Mouse (Mus musculus) CH12.LX (cell line): ENCODE measurements around the gene Igflr1. TPM values are rescaled to one million over a fixed set of nuclear protein-coding genes. Genes with fewer than 3 reads are reported as not detected.

Experiments used
- DNase-seq: peaks from one replicate; pipeline ENCODE4 v3.0.0-alpha.2; 2013; ENCODE audit errors: extremely low read depth
- H3K27ac ChIP-seq: 2 replicates; pipeline ENCODE4 v1.5.1; 2012; ENCODE audit warnings: low read depth, mild to moderate bottlenecking, control low read depth, moderate library complexity; ENCODE audit not compliant: insufficient read depth
- H3K27me3 ChIP-seq: replicated peaks from 2 replicates; pipeline ENCODE3; 2012; ENCODE audit warnings: inconsistent platforms
- H3K36me3 ChIP-seq, 2 experiments: replicated peaks in 1 of 2; 2 replicates each; pipeline versions ENCODE3 to v1.6.1; 2012; ENCODE audit warnings: inconsistent platforms in 1 of 2, low read length in 1 of 2, mild to moderate bottlenecking in 1 of 2, mixed read lengths in 1 of 2, moderate library complexity in 1 of 2; ENCODE audit not compliant: control insufficient read depth in 1 of 2, insufficient read depth in 1 of 2
- H3K4me1 ChIP-seq, 2 experiments: 2 replicates each; pipeline ENCODE4 v1.6.1; 2012; ENCODE audit warnings: inconsistent platforms in 1 of 2, moderate library complexity in 1 of 2; ENCODE audit not compliant: insufficient read depth in 2 of 2, control insufficient read depth in 1 of 2
- H3K4me2 ChIP-seq: 2 replicates; pipeline ENCODE4 v1.6.1; 2012; ENCODE audit warnings: low read depth, mild to moderate bottlenecking, control low read depth; ENCODE audit not compliant: poor library complexity, insufficient read depth, severe bottlenecking
- H3K4me3 ChIP-seq, 3 experiments: fragments of 150-350 bp in 1 of 3; sonication (generic) in 1 of 3; replicated peaks in 1 of 3; 2 replicates each; pipeline versions ENCODE3 to v1.5.1; 2011 to 2012; ENCODE audit warnings: low read depth in 2 of 3, low read length in 2 of 3, mild to moderate bottlenecking in 2 of 3, moderate library complexity in 2 of 3, control low read depth in 1 of 3, improper control_type of control experiment in 1 of 3, inconsistent platforms in 1 of 3, mixed read lengths in 1 of 3; ENCODE audit not compliant: poor library complexity in 1 of 3
- H3K79me2 ChIP-seq: replicated peaks from 2 replicates; pipeline ENCODE4 v1.6.1; 2012; ENCODE audit warnings: mild to moderate bottlenecking, moderate library complexity; ENCODE audit not compliant: control insufficient read depth, poor library complexity, insufficient read depth, severe bottlenecking; ENCODE audit errors: extremely low read depth
- H3K9ac ChIP-seq: 2 replicates; pipeline ENCODE4 v1.6.1; 2012; ENCODE audit warnings: low read depth, mild to moderate bottlenecking, control low read depth, moderate library complexity; ENCODE audit not compliant: insufficient read depth
- H3K9me3 ChIP-seq: replicated peaks from 2 replicates; pipeline ENCODE3; 2012; ENCODE audit warnings: low read length, inconsistent platforms, mixed read lengths
- BHLHE40 ChIP-seq: IDR thresholded peaks from 2 replicates; pipeline ENCODE4 v1.6.1; 2011; ENCODE audit warnings: mild to moderate bottlenecking, low read depth, low read length, improper control_type of control experiment
- CHD1 ChIP-seq: IDR thresholded peaks from 2 replicates; pipeline ENCODE4 v1.6.1; 2012; ENCODE audit warnings: low read depth, low read length, improper control_type of control experiment, inconsistent platforms
- CHD2 ChIP-seq: IDR thresholded peaks from 2 replicates; pipeline ENCODE4 v1.6.1; 2011; ENCODE audit warnings: low read length, improper control_type of control experiment
- CTCF ChIP-seq, 2 experiments: IDR thresholded peaks in 1 of 2; conservative IDR thresholded peaks in 1 of 2; 2 replicates each; pipeline ENCODE4 v1.5.1; 2011 to 2012; ENCODE audit warnings: low read depth in 2 of 2, low read length in 2 of 2, improper control_type of control experiment in 1 of 2, inconsistent platforms in 1 of 2, mild to moderate bottlenecking in 1 of 2, moderate library complexity in 1 of 2
- E2F4 ChIP-seq: IDR thresholded peaks from 2 replicates; pipeline ENCODE4 v1.6.1; 2011; ENCODE audit warnings: low read depth, low read length, improper control_type of control experiment; ENCODE audit not compliant: insufficient replicate concordance
- ELF1 ChIP-seq: IDR thresholded peaks from 2 replicates; pipeline ENCODE4 v1.6.1; 2014; ENCODE audit warnings: low read depth, mild to moderate bottlenecking, inconsistent platforms, low read length, improper control_type of control experiment
- EP300 ChIP-seq: IDR thresholded peaks from 2 replicates; pipeline ENCODE4 v1.6.1; 2011; ENCODE audit warnings: low read length, improper control_type of control experiment
- ETS1 ChIP-seq: conservative IDR thresholded peaks from 2 replicates; pipeline ENCODE4 v1.6.1; 2012; ENCODE audit warnings: low read depth, mild to moderate bottlenecking, inconsistent platforms, low read length, improper control_type of control experiment, moderate library complexity
- GABPA ChIP-seq: IDR thresholded peaks from 2 replicates; pipeline ENCODE4 v1.6.1; 2012; ENCODE audit warnings: low read depth, low read length, improper control_type of control experiment, inconsistent platforms; ENCODE audit not compliant: insufficient replicate concordance
- HCFC1 ChIP-seq: IDR thresholded peaks from 2 replicates; pipeline ENCODE4 v1.6.1; 2012; ENCODE audit warnings: low read depth, mild to moderate bottlenecking, inconsistent platforms, low read length, improper control_type of control experiment
- IRF4 ChIP-seq: IDR thresholded peaks from 2 replicates; pipeline ENCODE4 v1.6.1; 2014; ENCODE audit warnings: low read depth, mild to moderate bottlenecking, inconsistent platforms, low read length, improper control_type of control experiment
- JUN ChIP-seq: IDR thresholded peaks from 2 replicates; pipeline ENCODE4 v1.6.1; 2011; ENCODE audit warnings: low read depth, mild to moderate bottlenecking, low read length, improper control_type of control experiment, moderate library complexity; ENCODE audit not compliant: insufficient read depth
- JUND ChIP-seq: conservative IDR thresholded peaks from 2 replicates; pipeline ENCODE4 v1.6.1; 2011; ENCODE audit warnings: low read depth, low read length, improper control_type of control experiment
- KAT2A ChIP-seq: IDR thresholded peaks from 2 replicates; pipeline ENCODE4 v1.6.1; 2012; ENCODE audit warnings: low read length, improper control_type of control experiment, inconsistent platforms; ENCODE audit not compliant: insufficient replicate concordance
- MAFK ChIP-seq: IDR thresholded peaks from 2 replicates; pipeline ENCODE4 v1.6.1; 2011; ENCODE audit warnings: low read length, improper control_type of control experiment; ENCODE audit not compliant: insufficient replicate concordance
- MAX ChIP-seq: IDR thresholded peaks from 2 replicates; pipeline ENCODE4 v1.6.1; 2011; ENCODE audit warnings: low read length, improper control_type of control experiment
- MAZ ChIP-seq: IDR thresholded peaks from 2 replicates; pipeline ENCODE4 v1.6.1; 2012; ENCODE audit warnings: low read depth, mild to moderate bottlenecking, inconsistent platforms, low read length, improper control_type of control experiment, moderate library complexity
- MEF2A ChIP-seq: IDR thresholded peaks from 2 replicates; pipeline ENCODE4 v1.6.1; 2014; ENCODE audit warnings: low read depth, mild to moderate bottlenecking, inconsistent platforms, low read length, improper control_type of control experiment, borderline replicate concordance
- MXI1 ChIP-seq: IDR thresholded peaks from 2 replicates; pipeline ENCODE4 v1.6.1; 2011; ENCODE audit warnings: mild to moderate bottlenecking, low read depth, low read length, improper control_type of control experiment
- MYC ChIP-seq: IDR thresholded peaks from 2 replicates; pipeline ENCODE4 v1.6.1; 2011; ENCODE audit warnings: low read depth, mild to moderate bottlenecking, improper control_type of control experiment, low read length
- NELFE ChIP-seq: IDR thresholded peaks from 2 replicates; pipeline ENCODE4 v1.6.1; 2011; ENCODE audit warnings: low read depth, low read length, improper control_type of control experiment
- NRF1 ChIP-seq: IDR thresholded peaks from 2 replicates; pipeline ENCODE4 v1.6.1; 2014; ENCODE audit warnings: low read depth, mild to moderate bottlenecking, inconsistent platforms, low read length, improper control_type of control experiment, moderate library complexity
- PAX5 ChIP-seq: IDR thresholded peaks from 2 replicates; pipeline ENCODE4 v1.6.1; 2012; ENCODE audit warnings: low read length, inconsistent platforms, mixed read lengths
- POLR2A ChIP-seq: IDR thresholded peaks from 2 replicates; pipeline ENCODE4 v1.6.1; 2011; ENCODE audit warnings: low read depth, mild to moderate bottlenecking, improper control_type of control experiment, low read length
- POLR2AphosphoS2 ChIP-seq: IDR thresholded peaks from 2 replicates; pipeline ENCODE4 v1.6.1; 2011; ENCODE audit warnings: low read depth, low read length, improper control_type of control experiment
- RAD21 ChIP-seq: IDR thresholded peaks from 2 replicates; pipeline ENCODE4 v1.6.1; 2011; ENCODE audit warnings: low read depth, mild to moderate bottlenecking, low read length, improper control_type of control experiment, moderate library complexity
- RCOR1 ChIP-seq: conservative IDR thresholded peaks from 2 replicates; pipeline ENCODE4 v1.6.1; 2012; ENCODE audit warnings: low read depth, mild to moderate bottlenecking, inconsistent platforms, low read length, improper control_type of control experiment
- SIN3A ChIP-seq: IDR thresholded peaks from 2 replicates; pipeline ENCODE4 v1.6.1; 2012; ENCODE audit warnings: low read length, improper control_type of control experiment, inconsistent platforms
- SMC3 ChIP-seq: IDR thresholded peaks from 2 replicates; pipeline ENCODE4 v1.6.1; 2011; ENCODE audit warnings: low read depth, low read length, improper control_type of control experiment
- TBP ChIP-seq: conservative IDR thresholded peaks from 2 replicates; pipeline ENCODE4 v1.6.1; 2011; ENCODE audit warnings: low read depth, low read length, improper control_type of control experiment
- TCF12 ChIP-seq: IDR thresholded peaks from 2 replicates; pipeline ENCODE4 v1.6.1; 2014; ENCODE audit warnings: low read depth, mild to moderate bottlenecking, inconsistent platforms, low read length, improper control_type of control experiment
- UBTF ChIP-seq: IDR thresholded peaks from 2 replicates; pipeline ENCODE4 v1.6.1; 2012; ENCODE audit warnings: low read depth, mild to moderate bottlenecking, inconsistent platforms, low read length, improper control_type of control experiment, moderate library complexity
- USF1 ChIP-seq: IDR thresholded peaks from 2 replicates; pipeline ENCODE4 v1.6.1; 2014; ENCODE audit warnings: low read depth, mild to moderate bottlenecking, inconsistent platforms, low read length, improper control_type of control experiment
- USF2 ChIP-seq: conservative IDR thresholded peaks from 2 replicates; pipeline ENCODE4 v1.6.1; 2011; ENCODE audit warnings: low read depth, low read length, improper control_type of control experiment
- ZC3H11A ChIP-seq: IDR thresholded peaks from 2 replicates; pipeline ENCODE4 v1.6.1; 2012; ENCODE audit warnings: low read depth, mild to moderate bottlenecking, inconsistent platforms, low read length, improper control_type of control experiment
- ZKSCAN1 ChIP-seq: IDR thresholded peaks from 2 replicates; pipeline ENCODE4 v1.6.1; 2012; ENCODE audit warnings: low read depth, inconsistent platforms, low read length, improper control_type of control experiment, borderline replicate concordance
- ZMIZ1 ChIP-seq: IDR thresholded peaks from 2 replicates; pipeline ENCODE4 v1.6.1; 2012; ENCODE audit warnings: low read depth, mild to moderate bottlenecking, inconsistent platforms, low read length, improper control_type of control experiment
- ZNF384 ChIP-seq: IDR thresholded peaks from 2 replicates; pipeline ENCODE4 v1.6.1; 2012; ENCODE audit warnings: low read depth, low read length, improper control_type of control experiment, inconsistent platforms
- dilution Hi-C: fragments of 300-500 bp; cut with MboI; formaldehyde crosslinking; loops from 2 replicates; pipeline ENCODE4 v1.14.3; 2020; ENCODE audit warnings: low sequenced_read_pairs; ENCODE audit not compliant: extremely low pct_unique_long_range_greater_than_20kb, extremely low pct_ligation_motif_present
- in situ Hi-C: fragments of 300-500 bp; cut with MboI; formaldehyde crosslinking; loops from 3 replicates; pipeline ENCODE4 v1.14.3; 2019; ENCODE audit warnings: low sequenced_read_pairs, low pct_ligation_motif_present, low pct_unique_long_range_greater_than_20kb, mixed read lengths
- polyA plus RNA-seq: library from polyadenylated mRNA; unstranded; fragments of >175 nt; gene quantifications from 2 replicates; pipeline ENCODE4 v1.2.1, GENCODE M21; 2012; ENCODE audit warnings: low read depth; ENCODE audit not compliant: insufficient read length
- total RNA-seq, 2 experiments: library from RNA; depleted of rRNA; stranded (reverse); fragments of 300-350 nt in 1 of 2; fragments of >200 nt in 1 of 2; gene quantifications; 2 replicates each; pipeline ENCODE4 v1.2.3; 2012 to 2014

The Igflr1 gene
- total and polyA plus RNA-seq, 3 experiments = 1.3 TPM; not detected in 2

DNA sequence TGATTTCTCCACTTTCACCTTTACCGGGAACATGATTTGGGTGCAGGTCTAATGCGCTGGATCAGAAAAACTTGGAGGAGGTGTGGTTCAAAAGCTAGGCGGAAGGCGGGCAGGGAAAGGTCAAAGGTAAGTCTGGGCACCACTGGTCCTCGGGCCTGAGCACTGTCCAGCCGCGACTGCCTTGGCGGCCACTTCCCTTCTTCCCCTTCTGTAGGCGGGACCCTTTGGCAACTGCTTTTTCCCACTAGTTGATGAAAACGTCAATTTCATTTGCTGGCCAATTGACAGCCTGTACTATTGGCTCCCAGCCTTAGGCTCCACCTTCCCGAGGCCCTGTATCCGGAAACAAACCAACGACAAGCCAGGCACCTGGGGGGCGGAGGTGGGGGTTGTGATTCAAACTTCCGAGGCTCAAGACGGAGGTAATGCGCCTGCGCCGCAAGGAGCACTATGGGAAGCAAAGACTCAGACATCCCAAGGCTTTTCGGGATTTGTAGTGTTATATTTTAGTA is 5.7 kb upstream of the Igflr1 start, which contains the start of gene Lin37:
Lin37 (minus strand) TSS at position 396 of the 512 bp plus-strand sequence.
- Histone ChIP-seq H3K27me3 (no peaks in the 10 kb centered on the region), H3K4me1 (peaks cover 9 to 37% of the 10 kb centered on the region in 2 experiments; a peak in 3 of 4 replicates), H3K9ac (peak within 1 kb of the TSS; percentile 98), H3K4me3 (peak within 1 kb of the TSS; percentile 70 to 99 (median 99)), H3K79me2 (peaks cover 25% of the 10 kb centered on the region), H3K4me2 (peak within 1 kb of the TSS; percentile 85), H3K27ac (peak within 1 kb of the TSS; percentile 63), H3K36me3 (peaks cover 27 to 47% of the 10 kb centered on the region in 2 experiments), H3K9me3 (no peaks in the 10 kb centered on the region)
- DNase-seq = peak; percentile 98
- in situ Hi-C loops = loop anchor here (5.0 kb wide), 1 partner anchor 48 kb away; no protein-coding TSS in a partner anchor
- dilution Hi-C loops = no loop called here
- peak; percentile 63; the same call in 1 of the 2 replicates for TF ChIP-seq TCF12
- no peak for TF ChIP-seq RAD21
- peak; percentile 67 for TF ChIP-seq MXI1
- TF ChIP-seq ZKSCAN1 = no peak
- TF ChIP-seq PAX5 = no peak
- TF ChIP-seq CTCF (conservative IDR thresholded peaks at IDR 0.05 in 1 of 2, IDR thresholded peaks at IDR 0.05 in 1 of 2; ENCODE audit: low read depth in 2 of 2, low read length in 2 of 2) = no peak
- TF ChIP-seq USF1 = no peak
- TF ChIP-seq POLR2AphosphoS2 = 0 out of 2 replicates have a peak, but pooled peaks have one; percentile 42
- peak; percentile 59; the same call in 1 of the 2 replicates for TF ChIP-seq TBP
- TF ChIP-seq CHD2 = peak; percentile 89
- TF ChIP-seq SMC3 = no peak
- TF ChIP-seq UBTF = no peak
- peak; percentile 95 for TF ChIP-seq ELF1
- no peak for TF ChIP-seq JUN
- no peak; the same call in 1 of the 2 replicates for TF ChIP-seq CHD1
- TF ChIP-seq NELFE = peak; percentile 61
- no peak for TF ChIP-seq RCOR1
- peak; percentile 64 for TF ChIP-seq MEF2A
- TF ChIP-seq ZMIZ1 = peak; percentile 71; the same call in 1 of the 2 replicates
- TF ChIP-seq IRF4 = peak; percentile 51; the same call in 1 of the 2 replicates
- no peak for TF ChIP-seq GABPA
- TF ChIP-seq NRF1 = peak; percentile 88
- peak; percentile 22; the same call in 1 of the 2 replicates for TF ChIP-seq MAX
- TF ChIP-seq EP300 = no peak
- peak; percentile 94 for TF ChIP-seq HCFC1
- no peak for TF ChIP-seq BHLHE40
- no peak for TF ChIP-seq E2F4
- no peak for TF ChIP-seq MAFK
- peak; percentile 84; the same call in 1 of the 2 replicates for TF ChIP-seq KAT2A
- TF ChIP-seq MAZ = peak; percentile 95
- no peak for TF ChIP-seq ETS1
- no peak for TF ChIP-seq MYC
- TF ChIP-seq JUND = no peak
- TF ChIP-seq ZC3H11A = no peak
- peak; percentile 73 for TF ChIP-seq POLR2A
- no peak for TF ChIP-seq ZNF384
- peak; percentile 95 for TF ChIP-seq SIN3A
- TF ChIP-seq USF2 = no peak
